Mouse (Mus musculus) cerebellum, adult 18-20 months (tissue): ENCODE measurements around the gene Cblc.
"Not testable (repeated sequence)": the region's sequence is repeated elsewhere in the genome, so short reads cannot be mapped to it uniquely, and the experiment has no call there.

Experiments used
- DNase-seq, 2 experiments: peaks; one replicate each; pipeline ENCODE4 v3.0.0; 2021

The Cblc gene

GRCm38 (mm10) chr7:19818440-19818839 is 21.8 kb upstream of the Cblc start:
- no peak for DNase-seq

GRCm38 (mm10) chr7:19817382-19818105 is 20.9 kb upstream of the Cblc start:
- DNase-seq, result no peak

- DNase-seq, result peak in 1 of 2 experiments; percentile 15
These were observed 19.7 kb upstream of the Cblc start for GRCm38 (mm10) chr7:19816224-19816771.

- DNase-seq, result no peak
These were observed 19.0 kb upstream of the Cblc start for GRCm38 (mm10) chr7:19815296-19816223.

GRCm38 (mm10) chr7:19813579-19814122 is 17.0 kb upstream of the Cblc start:
- DNase-seq, result no peak

- no peak for DNase-seq
These were observed 16.6 kb upstream of the Cblc start for GRCm38 (mm10) chr7:19813161-19813560.

GRCm38 (mm10) chr7:19811114-19811513 is 14.5 kb upstream of the Cblc start:
- DNase-seq, result peak in 1 of 2 experiments; percentile 18

- DNase-seq, result no peak
These were observed 12.8 kb upstream of the Cblc start for GRCm38 (mm10) chr7:19809369-19809768.

GRCm38 (mm10) chr7:19806356-19806969 is 9.9 kb upstream of the Cblc start:
- DNase-seq, result no peak

- peak; percentile 36 to 62 for DNase-seq
These were observed 6.4 kb upstream of the Cblc start for GRCm38 (mm10) chr7:19802995-19803394.

GRCm38 (mm10) chr7:19800764-19801163 is 4.2 kb upstream of the Cblc start:
- peak in 1 of 2 experiments; percentile 14 for DNase-seq

- DNase-seq, result no peak
These were observed 355 bp downstream of the Cblc start for GRCm38 (mm10) chr7:19796254-19796653.

GRCm38 (mm10) chr7:19795236-19795635 is 1.4 kb downstream of the Cblc start:
- no peak for DNase-seq

GRCm38 (mm10) chr7:19792701-19793630 is 3.6 kb downstream of the Cblc start:
- DNase-seq, result no peak

GRCm38 (mm10) chr7:19791504-19791903 is 5.1 kb downstream of the Cblc start:
- not testable (repeated sequence) for DNase-seq

- peak; percentile 82 to 88 for DNase-seq
These were observed 6.7 kb downstream of the Cblc start for GRCm38 (mm10) chr7:19789904-19790347.

- DNase-seq, result no peak
These were observed 10.6 kb downstream of the Cblc start for GRCm38 (mm10) chr7:19785874-19786458.

GRCm38 (mm10) chr7:19784764-19785535 is 11.7 kb downstream of the Cblc start:
- DNase-seq, result no peak

- DNase-seq, result no peak
These were observed 13.0 kb downstream of the Cblc start for GRCm38 (mm10) chr7:19783630-19784029.

- no peak for DNase-seq
These were observed 14.0 kb downstream of the Cblc start for GRCm38 (mm10) chr7:19782645-19783044.
